Mouse (Mus musculus) brain, adult 2 months (tissue): Measurements from ENCODE around the gene Asna1.

Experiments
- DNase-seq: peaks from one replicate; pipeline ENCODE4 v3.0.0; 2011; ENCODE audit warnings: low read depth, low spot score

The Asna1 gene

GRCm38 (mm10) chr8:85035165-85035727, 10.2 kb upstream of the Asna1 start:
- no peak for DNase-seq

- peak; percentile 93 for DNase-seq
These were observed 9.7 kb upstream of the Asna1 start for GRCm38 (mm10) chr8:85034764-85035163.

GRCm38 (mm10) chr8:85033867-85034266, 8.8 kb upstream of the Asna1 start:
- DNase-seq = no peak

GRCm38 (mm10) chr8:85032622-85033311, 7.7 kb upstream of the Asna1 start:
- no peak for DNase-seq

GRCm38 (mm10) chr8:85029271-85029670, 4.2 kb upstream of the Asna1 start:
- DNase-seq = no peak

- DNase-seq = peak; percentile 33
These were observed 2.8 kb upstream of the Asna1 start for GRCm38 (mm10) chr8:85027922-85028321.

GRCm38 (mm10) chr8:85027516-85027855, 2.4 kb upstream of the Asna1 start:
- no peak for DNase-seq

GRCm38 (mm10) chr8:85026670-85027515, 1.8 kb upstream of the Asna1 start, which contains the start of gene Trir:
Gene Trir, plus strand, starts transcription at chr8:85026823.
- DNase-seq = peak; percentile 99

- DNase-seq = no peak
These were observed 1.2 kb downstream of the Asna1 start for GRCm38 (mm10) chr8:85023846-85024245.

- DNase-seq = no peak
These were observed 3.5 kb downstream of the Asna1 start for GRCm38 (mm10) chr8:85021514-85022055.

GRCm38 (mm10) chr8:85017209-85017608, 7.9 kb downstream of the Asna1 start:
- no peak for DNase-seq

GRCm38 (mm10) chr8:85016724-85017123, 8.4 kb downstream of the Asna1 start:
- DNase-seq = no peak

- DNase-seq = no peak
These were observed 10.7 kb downstream of the Asna1 start, which contains the start of gene Best2 for GRCm38 (mm10) chr8:85014431-85014830. Gene Best2, minus strand, starts transcription at chr8:85014531.

- DNase-seq = peak; percentile 92
These were observed 11.7 kb downstream of the Asna1 start for GRCm38 (mm10) chr8:85013230-85013840.

- DNase-seq = no peak
These were observed 13.8 kb downstream of the Asna1 start for GRCm38 (mm10) chr8:85011242-85011641.

GRCm38 (mm10) chr8:85007686-85008085, 17.4 kb downstream of the Asna1 start:
- no peak for DNase-seq

GRCm38 (mm10) chr8:84997649-84998295, 27.3 kb downstream of the Asna1 start:
- peak; percentile 98 for DNase-seq

- no peak for DNase-seq
These were observed 28.1 kb downstream of the Asna1 start for GRCm38 (mm10) chr8:84996978-84997377.

- DNase-seq = no peak
These were observed 29.4 kb downstream of the Asna1 start for GRCm38 (mm10) chr8:84995680-84996079.

- DNase-seq = no peak
These were observed 30.7 kb downstream of the Asna1 start for GRCm38 (mm10) chr8:84994375-84994774.

GRCm38 (mm10) chr8:84990836-84991235, 34.2 kb downstream of the Asna1 start:
- DNase-seq = peak; percentile 65
